Mouse (Mus musculus) hindbrain, embryonic 12.5 days (tissue): ENCODE data around the gene Mef2c. TPM values are rescaled to one million over a fixed set of nuclear protein-coding genes. Genes with fewer than 3 reads are reported as not detected.

ENCODE experiments used
- ATAC-seq: fragments of 200-750 bp; cut with Nextera tagmentation; 2 replicates; pipeline ENCODE4 v1.8.0; 2017; ENCODE audit warnings: moderate TSS enrichment; ENCODE audit not compliant: low FRiP score
- H3K27ac ChIP-seq: fragments of 300-500 bp; sonication (generic); 2 replicates; pipeline ENCODE4 v1.5.1; 2016; ENCODE audit warnings: mild to moderate bottlenecking
- H3K27me3 ChIP-seq: fragments of 300-500 bp; sonication (generic); 2 replicates; pipeline ENCODE4 v1.6.1; 2016; ENCODE audit warnings: mild to moderate bottlenecking
- H3K36me3 ChIP-seq: fragments of 300-500 bp; sonication (generic); 2 replicates; pipeline ENCODE4 v1.6.1; 2016; ENCODE audit warnings: mild to moderate bottlenecking
- H3K4me1 ChIP-seq: fragments of 300-500 bp; sonication (generic); 2 replicates; pipeline ENCODE4 v1.6.1; 2016
- H3K4me2 ChIP-seq: fragments of 300-500 bp; sonication (generic); replicated peaks from 2 replicates; pipeline ENCODE4 v1.6.1; 2016; ENCODE audit warnings: mild to moderate bottlenecking
- H3K4me3 ChIP-seq: fragments of 300-500 bp; sonication (generic); 2 replicates; pipeline ENCODE4 v1.5.1; 2016; ENCODE audit warnings: mild to moderate bottlenecking
- H3K9ac ChIP-seq: fragments of 300-500 bp; sonication (generic); 2 replicates; pipeline ENCODE4 v1.6.1; 2016; ENCODE audit warnings: mild to moderate bottlenecking, moderate library complexity
- H3K9me3 ChIP-seq: fragments of 300-500 bp; sonication (generic); replicated peaks from 2 replicates; pipeline ENCODE4 v1.6.1; 2016; ENCODE audit warnings: mild to moderate bottlenecking
- WGBS: fragments of 180-500 bp; shearing (Covaris S2); methylation state at CpG from one replicate; pipeline ENCODE4 v1.1.7; 2016; 5-methylcytosine and 5-hydroxymethylcytosine counted together
- polyA plus RNA-seq: library from polyadenylated mRNA; unstranded; fragments of >200 nt; fragmentation: Nextera tagmentation; extraction: Ambion mirVana; gene quantifications from 2 replicates; pipeline ENCODE4 v1.2.1, GENCODE M21; 2016

The Mef2c gene
- polyA plus RNA-seq, 1 experiment from 2014 or later, result 28.9 TPM

DNA sequence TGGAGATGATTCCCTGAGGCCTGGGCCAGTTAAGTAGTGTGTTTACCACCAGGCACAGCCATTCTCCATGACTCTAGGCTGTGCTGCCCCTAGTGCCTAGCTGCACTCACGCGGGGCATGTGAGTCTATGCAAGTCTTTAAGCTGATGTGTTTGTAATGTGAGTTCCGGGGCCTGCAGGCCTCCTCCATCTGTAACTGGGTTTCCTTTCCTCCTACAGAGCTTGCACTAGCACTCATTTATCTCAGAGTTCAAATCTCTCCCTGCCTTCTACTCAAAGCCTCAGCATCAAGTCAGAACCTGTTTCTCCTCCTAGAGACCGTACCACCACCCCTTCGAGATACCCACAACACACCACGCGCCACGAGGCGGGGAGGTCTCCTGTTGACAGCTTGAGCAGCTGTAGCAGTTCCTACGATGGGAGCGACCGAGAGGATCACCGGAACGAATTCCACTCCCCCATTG is 158.3 kb downstream of the Mef2c start:
- Histone ChIP-seq H3K9ac (no peak overlapping the region), H3K36me3 (no peaks in the 10 kb centered on the region), H3K9me3 (no peaks in the 10 kb centered on the region), H3K4me2 (no peak overlapping the region), H3K27me3 (no peaks in the 10 kb centered on the region), H3K27ac (no peak overlapping the region), H3K4me3 (no peak overlapping the region), H3K4me1 (no peaks in the 10 kb centered on the region)
- WGBS, result 60% methylated on average over 14 of the region's 14 CpGs
- ATAC-seq, result peak; percentile 64

DNA sequence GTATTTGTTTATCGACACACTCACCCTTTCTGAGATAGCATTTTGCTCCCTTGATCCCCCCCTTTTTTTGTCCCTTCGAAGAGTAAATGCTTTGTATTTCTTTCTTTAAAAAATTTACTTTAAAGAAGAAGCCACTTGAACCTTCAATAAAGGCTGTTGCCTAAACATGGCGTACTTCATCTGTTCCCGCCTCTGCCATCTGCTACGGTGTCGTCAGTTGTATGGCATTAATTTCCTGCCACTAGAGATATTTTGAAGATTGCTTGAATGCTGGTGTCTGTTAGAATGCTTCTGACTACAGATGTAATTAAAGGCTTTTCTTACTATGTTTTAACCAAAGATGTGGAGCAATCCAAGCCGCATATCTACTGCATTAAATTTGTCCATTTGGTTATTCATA is 162.3 kb downstream of the Mef2c start:
- H3K4me2 ChIP-seq, result no peak overlapping the region
- no peaks in the 10 kb centered on the region for H3K27me3 ChIP-seq
- no peak overlapping the region for H3K9ac ChIP-seq
- no peak overlapping the region for H3K27ac ChIP-seq
- WGBS, result 84% methylated on average over 7 of the region's 7 CpGs
- no peak overlapping the region for H3K4me3 ChIP-seq
- no peaks in the 10 kb centered on the region for H3K4me1 ChIP-seq
- no peaks in the 10 kb centered on the region for H3K9me3 ChIP-seq
- H3K36me3 ChIP-seq, result no peaks in the 10 kb centered on the region
- ATAC-seq, result no peak

DNA sequence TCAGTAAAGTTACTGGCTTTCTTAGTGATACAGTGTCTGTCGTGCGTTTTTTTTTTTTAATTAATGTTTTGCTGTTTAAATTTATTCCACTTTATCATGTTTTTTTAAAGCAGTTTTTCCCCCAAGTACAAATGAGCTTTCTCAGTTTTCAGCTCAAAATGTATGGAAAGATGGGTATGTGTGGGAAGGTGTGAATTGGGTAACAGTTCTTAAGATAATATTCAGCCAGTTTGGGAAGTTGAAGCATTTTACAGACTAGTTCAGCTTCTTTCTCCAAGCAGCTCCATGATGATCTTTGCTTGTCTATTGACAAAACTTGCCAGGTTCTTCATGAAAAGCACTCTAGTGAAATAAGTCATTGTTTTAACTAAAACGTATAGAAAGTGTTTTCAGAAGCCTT is 163.2 kb downstream of the Mef2c start:
- no peak for ATAC-seq
- WGBS, result 86% methylated on average over 3 of the region's 3 CpGs
- Histone ChIP-seq H3K9me3 (no peaks in the 10 kb centered on the region), H3K4me3 (no peak overlapping the region), H3K27ac (no peak overlapping the region), H3K4me2 (no peak overlapping the region), H3K4me1 (no peaks in the 10 kb centered on the region), H3K9ac (no peak overlapping the region), H3K27me3 (no peaks in the 10 kb centered on the region), H3K36me3 (no peaks in the 10 kb centered on the region)

DNA sequence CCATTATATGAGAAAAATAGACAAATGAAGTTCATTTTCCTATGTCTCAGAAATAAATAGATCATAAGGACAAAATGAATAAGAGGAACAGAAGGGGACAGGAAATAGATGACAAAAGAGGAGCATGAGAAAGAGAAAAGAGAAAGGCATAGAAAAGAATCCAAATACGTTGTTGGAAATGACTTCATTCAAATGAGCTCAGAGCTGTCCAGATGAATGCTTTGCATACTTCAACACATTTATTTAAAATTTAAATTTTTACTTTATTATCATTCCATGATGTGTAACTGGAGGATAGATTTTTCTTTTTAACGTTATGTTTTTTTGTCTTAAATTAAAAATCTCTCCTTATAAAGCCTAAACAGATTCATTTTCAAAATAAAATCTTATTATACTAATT is 203.8 kb downstream of the Mef2c start:
- WGBS, result 89% methylated on average over 2 of the region's 2 CpGs
- H3K4me1 ChIP-seq, result no peaks in the 10 kb centered on the region
- H3K4me2 ChIP-seq, result no peak overlapping the region
- H3K36me3 ChIP-seq, result no peaks in the 10 kb centered on the region
- H3K27ac ChIP-seq, result no peak overlapping the region
- no peak overlapping the region for H3K9ac ChIP-seq
- no peaks in the 10 kb centered on the region for H3K9me3 ChIP-seq
- peaks cover 7% of the 10 kb centered on the region for H3K27me3 ChIP-seq
- H3K4me3 ChIP-seq, result no peak overlapping the region
- ATAC-seq, result no peak

DNA sequence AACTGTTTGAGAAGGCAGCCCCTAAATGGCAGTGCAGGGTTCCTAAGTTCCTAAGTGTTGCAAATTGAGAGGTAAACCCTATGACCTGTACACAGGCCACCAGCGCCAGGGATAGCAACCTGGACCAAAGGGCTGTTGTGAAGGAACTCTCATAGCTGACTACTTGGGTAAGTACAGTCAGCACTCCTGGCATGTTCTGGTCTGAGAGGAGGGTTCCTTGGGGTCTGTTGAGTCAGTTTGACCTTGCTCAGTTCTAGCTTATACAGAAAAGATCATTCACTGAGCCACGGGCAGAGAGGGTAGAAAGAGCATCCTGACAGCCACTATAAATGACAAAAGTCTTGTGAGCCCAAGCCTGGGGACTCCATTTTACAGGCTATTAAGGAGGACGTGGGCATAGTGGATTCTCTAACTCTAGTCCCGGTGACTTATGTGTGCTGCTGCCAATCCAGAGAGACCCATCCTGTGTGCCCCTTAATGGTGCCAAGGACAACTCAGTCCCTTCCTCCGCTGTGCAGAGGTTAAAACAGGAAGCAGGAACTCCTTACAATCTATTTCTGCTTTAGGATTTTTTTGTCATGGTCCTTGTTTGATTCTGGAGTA is 209.0 kb downstream of the Mef2c start:
- H3K9ac ChIP-seq, result no peak overlapping the region
- H3K36me3 ChIP-seq, result no peaks in the 10 kb centered on the region
- H3K4me2 ChIP-seq, result peak overlapping the region; percentile 69; the same call in 1 of the 2 replicates
- no peak overlapping the region for H3K27ac ChIP-seq
- H3K27me3 ChIP-seq, result peaks cover 33% of the 10 kb centered on the region
- peaks cover 4% of the 10 kb centered on the region for H3K4me1 ChIP-seq
- WGBS, result 24% methylated on average over 5 of the region's 5 CpGs
- no peaks in the 10 kb centered on the region for H3K9me3 ChIP-seq
- ATAC-seq, result no peak
- no peak overlapping the region for H3K4me3 ChIP-seq

DNA sequence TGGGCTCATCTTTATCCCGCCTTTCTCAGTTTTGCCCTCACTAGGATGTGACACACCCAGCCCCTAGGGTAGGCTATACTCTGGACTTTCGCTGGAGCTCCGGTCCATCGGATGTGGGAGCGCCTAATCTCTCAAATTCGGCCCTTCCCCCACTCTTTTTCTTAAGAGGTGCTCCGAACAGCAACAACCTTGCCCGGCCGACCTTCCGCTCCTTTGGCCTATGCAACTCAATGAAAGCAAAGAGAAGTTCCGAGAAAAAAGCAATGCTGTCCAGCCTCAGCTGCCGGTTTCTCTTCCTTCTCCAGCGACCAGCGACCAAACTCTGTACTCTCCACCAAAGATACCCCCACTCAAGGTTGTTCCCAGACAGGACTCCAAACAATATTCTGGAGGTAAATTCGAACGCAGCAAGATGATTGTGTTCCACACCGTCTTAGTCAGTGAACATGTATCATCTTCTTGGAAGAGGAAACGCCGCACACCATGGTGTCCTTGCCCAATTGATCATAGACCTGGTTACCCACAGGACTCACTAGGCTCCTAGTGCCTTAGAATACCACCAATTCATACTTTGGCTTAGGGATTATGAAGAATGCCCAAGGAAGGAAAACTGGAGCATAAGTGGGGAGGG is 209.9 kb downstream of the Mef2c start:
- ATAC-seq, result no peak
- Histone ChIP-seq H3K27ac (no peak overlapping the region), H3K4me3 (peak overlapping the region; percentile 23), H3K27me3 (peaks cover 40% of the 10 kb centered on the region), H3K9me3 (no peaks in the 10 kb centered on the region), H3K4me1 (peaks cover 4% of the 10 kb centered on the region), H3K9ac (peak overlapping the region; percentile 37; the same call in 1 of the 2 replicates), H3K36me3 (no peaks in the 10 kb centered on the region), H3K4me2 (peak overlapping the region; percentile 69)
- WGBS, result 2% methylated on average over 19 of the region's 19 CpGs

DNA sequence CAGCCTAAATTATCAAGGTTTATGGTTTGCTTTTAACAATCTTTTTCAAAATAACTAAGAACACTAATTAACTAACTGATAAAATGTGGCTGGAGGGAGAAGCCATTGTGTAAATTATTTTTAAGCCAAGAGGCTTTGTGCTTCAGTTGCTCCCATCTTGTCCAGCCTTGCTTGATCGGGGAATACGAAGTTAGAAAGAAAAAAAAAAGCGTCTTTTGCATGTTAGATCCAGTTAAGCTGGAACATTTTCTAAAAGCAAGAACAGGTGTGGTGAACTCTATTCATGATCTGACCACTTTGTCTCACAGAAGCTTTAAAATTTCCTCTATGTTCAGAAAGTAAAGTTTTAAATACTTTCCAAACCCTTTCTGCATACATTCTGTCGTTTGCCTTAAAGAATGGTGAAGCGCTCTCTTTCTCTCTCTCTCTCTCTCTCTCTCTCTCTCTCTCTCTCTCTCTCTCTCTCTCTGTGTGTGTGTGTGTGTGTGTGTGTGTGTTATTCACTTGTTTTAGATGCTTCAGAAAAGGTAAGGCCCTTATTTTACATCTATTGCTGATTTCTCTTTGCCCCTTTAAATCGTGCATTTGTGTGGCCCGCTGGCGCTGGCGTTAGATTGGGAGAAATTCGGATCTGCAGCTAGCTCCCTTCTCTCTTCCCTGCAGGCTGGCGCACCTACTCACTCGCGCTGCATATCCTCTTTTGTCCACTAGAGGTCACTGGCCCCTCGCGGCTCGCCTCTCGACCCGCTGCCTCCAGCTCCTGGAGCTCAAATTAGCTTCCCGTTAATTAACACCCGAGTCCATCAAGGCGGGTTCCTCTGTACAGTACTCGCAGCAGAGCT is 210.9 kb downstream of the Mef2c start:
- peak overlapping the region; percentile 69 for H3K4me2 ChIP-seq
- peak overlapping the region; percentile 91 for H3K27ac ChIP-seq
- 1% methylated on average over 22 of the region's 22 CpGs for WGBS
- ATAC-seq, result peak; percentile 85
- H3K9me3 ChIP-seq, result no peaks in the 10 kb centered on the region
- peaks cover 44% of the 10 kb centered on the region for H3K27me3 ChIP-seq
- peak overlapping the region; percentile 100 for H3K9ac ChIP-seq
- H3K4me3 ChIP-seq, result peak overlapping the region; percentile 84
- H3K36me3 ChIP-seq, result no peaks in the 10 kb centered on the region
- H3K4me1 ChIP-seq, result peaks cover 4% of the 10 kb centered on the region

DNA sequence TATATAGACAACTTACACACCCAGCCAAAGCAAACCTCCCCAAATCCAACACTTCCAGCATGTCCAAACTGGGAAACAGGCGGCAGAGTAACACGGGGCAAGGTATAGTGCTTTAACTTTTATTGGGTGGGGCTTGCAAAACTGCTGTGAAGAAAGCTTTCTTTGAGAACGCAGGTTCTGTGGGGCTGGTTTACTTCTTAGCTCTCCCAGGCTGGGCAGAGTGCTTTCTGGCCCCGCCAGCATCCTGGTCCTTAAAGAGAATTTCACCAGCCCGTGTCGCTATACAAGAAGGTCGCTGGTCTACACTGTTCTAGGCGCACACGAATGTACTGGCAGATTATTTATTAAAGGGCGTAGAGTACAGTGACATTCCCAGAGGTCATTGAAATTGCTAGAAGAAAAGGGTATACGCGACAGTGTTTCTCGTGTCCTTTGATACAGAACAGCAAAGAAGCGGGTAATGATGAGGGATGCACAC is 211.5 kb downstream of the Mef2c start:
- Histone ChIP-seq H3K4me1 (peaks cover 4% of the 10 kb centered on the region), H3K9me3 (no peaks in the 10 kb centered on the region), H3K36me3 (no peaks in the 10 kb centered on the region), H3K9ac (peak overlapping the region; percentile 100), H3K27me3 (peaks cover 42% of the 10 kb centered on the region), H3K4me3 (peak overlapping the region; percentile 84), H3K4me2 (peak overlapping the region; percentile 69), H3K27ac (peak overlapping the region; percentile 91)
- ATAC-seq, result peak; percentile 62
- WGBS, result 2% methylated on average over 14 of the region's 14 CpGs

DNA sequence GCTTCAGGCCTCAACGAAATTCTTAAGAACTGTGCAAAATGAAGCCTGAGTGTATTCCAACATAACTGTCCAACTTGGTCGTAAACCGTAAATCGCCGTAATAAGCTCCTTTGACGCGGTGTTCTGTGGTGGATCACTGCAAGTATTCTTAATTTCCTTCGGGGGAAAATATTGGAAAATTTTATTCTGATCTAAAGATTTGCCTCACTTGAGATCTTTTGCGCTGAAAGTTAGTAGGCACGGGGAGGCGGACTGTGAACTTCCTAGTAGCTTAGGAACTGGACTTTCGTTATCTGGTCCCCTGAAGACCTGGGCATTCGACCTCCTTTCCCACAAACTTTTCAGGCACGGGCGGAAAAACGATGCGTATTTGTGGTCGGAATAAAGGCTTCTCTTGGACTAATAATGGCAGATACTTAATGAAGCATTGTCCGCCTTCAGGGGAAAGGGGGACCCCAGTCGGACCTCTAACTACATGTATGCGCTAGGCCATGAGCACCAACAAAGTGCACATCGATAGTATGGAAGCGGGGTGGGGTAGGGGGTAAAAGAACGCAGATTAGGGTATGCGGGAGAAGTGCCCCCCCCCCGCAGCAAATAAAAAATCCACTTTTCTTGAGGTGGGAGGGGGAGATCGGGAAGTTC is 212.3 kb downstream of the Mef2c start:
- peak overlapping the region; percentile 69 for H3K4me2 ChIP-seq
- H3K4me1 ChIP-seq, result peaks cover 4% of the 10 kb centered on the region
- H3K9ac ChIP-seq, result peak overlapping the region; percentile 100
- no peak for ATAC-seq
- H3K27me3 ChIP-seq, result peaks cover 44% of the 10 kb centered on the region
- peak overlapping the region; percentile 91 for H3K27ac ChIP-seq
- no peaks in the 10 kb centered on the region for H3K36me3 ChIP-seq
- WGBS, result 2% methylated on average over 27 of the region's 27 CpGs
- peak overlapping the region; percentile 84 for H3K4me3 ChIP-seq
- no peaks in the 10 kb centered on the region for H3K9me3 ChIP-seq
